Mouse (Mus musculus): ENCODE results near the gene 4930415O20Rik. TPM values are rescaled to one million over a fixed set of nuclear protein-coding genes. Genes with fewer than 3 reads are reported as not detected.

4930415O20Rik gene
- polyA plus RNA-seq (2014; fragmentation: Nextera tagmentation; extraction: Ambion mirVana): 0.58 TPM in 1 of 2 replicates, not detected in the other

- no peaks in the 10 kb centered on the region for H3K9me3 ChIP-seq (ENCODE audit: control insufficient read depth, low read length)
- H3K27me3 ChIP-seq (ENCODE audit: control insufficient read depth, insufficient read depth, low read length): no peaks in the 10 kb centered on the region
- ATAC-seq (ENCODE audit: low FRiP score, low TSS enrichment) (no peak), DNase-seq (no peak)
- H3K4me1 ChIP-seq (ENCODE audit: control insufficient read depth, insufficient read depth, low read length): peaks cover 16% of the 10 kb centered on the region
- H3K27ac ChIP-seq (replicated peaks; ENCODE audit: low read depth, low read length): no peak within 1 kb of the TSS
- H3K4me3 ChIP-seq (replicated peaks; ENCODE audit: low read depth, low read length): no peak within 1 kb of the TSS
- H3K36me3 ChIP-seq (ENCODE audit: control insufficient read depth, insufficient read depth, low read length): no peaks in the 10 kb centered on the region
- H3K9ac ChIP-seq (replicated peaks; ENCODE audit: low read length): no peak within 1 kb of the TSS
- no peak within 1 kb of the TSS for H3K4me2 ChIP-seq (ENCODE audit: low read length)
- WGBS: 87% methylated on average over 10 of the region's 10 CpGs
Observed at GRCm38 (mm10) chr15:98570873-98571538, at the start of gene 4930415O20Rik, which contains the start of gene Ccnt1. Gene 4930415O20Rik, plus strand, starts transcription at chr15:98571004. Gene Ccnt1, minus strand, starts transcription at chr15:98570923.

- DNase-seq (no peak), ATAC-seq (ENCODE audit: low FRiP score, low TSS enrichment) (no peak)
- H3K4me2 ChIP-seq (ENCODE audit: low read length): no peak overlapping the region
- H3K27me3 ChIP-seq (ENCODE audit: control insufficient read depth, insufficient read depth, low read length): no peaks in the 10 kb centered on the region
- 96% methylated on average over 3 of the region's 3 CpGs for WGBS
- no peak overlapping the region for H3K27ac ChIP-seq (replicated peaks; ENCODE audit: low read depth, low read length)
- H3K4me3 ChIP-seq (replicated peaks; ENCODE audit: low read depth, low read length): no peak overlapping the region
- no peaks in the 10 kb centered on the region for H3K4me1 ChIP-seq (ENCODE audit: control insufficient read depth, insufficient read depth, low read length)
- no peaks in the 10 kb centered on the region for H3K9me3 ChIP-seq (ENCODE audit: control insufficient read depth, low read length)
- peaks cover 76% of the 10 kb centered on the region for H3K36me3 ChIP-seq (ENCODE audit: control insufficient read depth, insufficient read depth, low read length)
- H3K9ac ChIP-seq (replicated peaks; ENCODE audit: low read length): no peak overlapping the region
Observed at GRCm38 (mm10) chr15:98521245-98521644, 49.6 kb upstream of the 4930415O20Rik start.

- DNase-seq (no peak), ATAC-seq (ENCODE audit: low FRiP score, low TSS enrichment) (no peak)
- Histone ChIP-seq H3K27me3 (ENCODE audit: control insufficient read depth, insufficient read depth, low read length) (no peaks in the 10 kb centered on the region), H3K4me2 (ENCODE audit: low read length) (no peak overlapping the region), H3K9me3 (ENCODE audit: control insufficient read depth, low read length) (no peaks in the 10 kb centered on the region), H3K36me3 (ENCODE audit: control insufficient read depth, insufficient read depth, low read length) (peaks cover 96% of the 10 kb centered on the region), H3K4me3 (replicated peaks; ENCODE audit: low read depth, low read length) (no peak overlapping the region), H3K4me1 (ENCODE audit: control insufficient read depth, insufficient read depth, low read length) (no peaks in the 10 kb centered on the region), H3K9ac (replicated peaks; ENCODE audit: low read length) (no peak overlapping the region), H3K27ac (replicated peaks; ENCODE audit: low read depth, low read length) (no peak overlapping the region)
- 74% methylated on average over 5 of the region's 5 CpGs for WGBS
Observed at GRCm38 (mm10) chr15:98526057-98526456, 44.7 kb upstream of the 4930415O20Rik start.

GRCm38 (mm10) chr15:98527056-98527771, 43.6 kb upstream of the 4930415O20Rik start:
- H3K27me3 ChIP-seq (ENCODE audit: control insufficient read depth, insufficient read depth, low read length): no peaks in the 10 kb centered on the region
- WGBS: 91% methylated on average over 5 of the region's 5 CpGs
- H3K27ac ChIP-seq (replicated peaks; ENCODE audit: low read depth, low read length): no peak overlapping the region
- peaks cover 91% of the 10 kb centered on the region for H3K36me3 ChIP-seq (ENCODE audit: control insufficient read depth, insufficient read depth, low read length)
- no peak overlapping the region for H3K9ac ChIP-seq (replicated peaks; ENCODE audit: low read length)
- H3K4me3 ChIP-seq (replicated peaks; ENCODE audit: low read depth, low read length): no peak overlapping the region
- H3K9me3 ChIP-seq (ENCODE audit: control insufficient read depth, low read length): no peaks in the 10 kb centered on the region
- H3K4me2 ChIP-seq (ENCODE audit: low read length): no peak overlapping the region
- H3K4me1 ChIP-seq (ENCODE audit: control insufficient read depth, insufficient read depth, low read length): peaks cover 2% of the 10 kb centered on the region
- no peak for ATAC-seq (ENCODE audit: low FRiP score, low TSS enrichment)
- DNase-seq: no peak

- no peak overlapping the region for H3K4me3 ChIP-seq (replicated peaks; ENCODE audit: low read depth, low read length)
- H3K4me1 ChIP-seq (ENCODE audit: control insufficient read depth, insufficient read depth, low read length): peaks cover 10% of the 10 kb centered on the region
- no peak overlapping the region for H3K9ac ChIP-seq (replicated peaks; ENCODE audit: low read length)
- no peak for DNase-seq
- 84% methylated on average over 5 of the region's 5 CpGs for WGBS
- no peak for ATAC-seq (ENCODE audit: low FRiP score, low TSS enrichment)
- no peaks in the 10 kb centered on the region for H3K27me3 ChIP-seq (ENCODE audit: control insufficient read depth, insufficient read depth, low read length)
- H3K36me3 ChIP-seq (ENCODE audit: control insufficient read depth, insufficient read depth, low read length): peaks cover 82% of the 10 kb centered on the region
- H3K4me2 ChIP-seq (ENCODE audit: low read length): no peak overlapping the region
- no peak overlapping the region for H3K27ac ChIP-seq (replicated peaks; ENCODE audit: low read depth, low read length)
- no peaks in the 10 kb centered on the region for H3K9me3 ChIP-seq (ENCODE audit: control insufficient read depth, low read length)
Observed at GRCm38 (mm10) chr15:98528066-98528563, 42.7 kb upstream of the 4930415O20Rik start.

- Histone ChIP-seq H3K27me3 (ENCODE audit: control insufficient read depth, insufficient read depth, low read length) (no peaks in the 10 kb centered on the region), H3K4me3 (replicated peaks; ENCODE audit: low read depth, low read length) (peak overlapping the region; percentile 80), H3K4me2 (ENCODE audit: low read length) (peak overlapping the region; percentile 90), H3K27ac (replicated peaks; ENCODE audit: low read depth, low read length) (no peak overlapping the region), H3K36me3 (ENCODE audit: control insufficient read depth, insufficient read depth, low read length) (peaks cover 46% of the 10 kb centered on the region), H3K9me3 (ENCODE audit: control insufficient read depth, low read length) (no peaks in the 10 kb centered on the region), H3K9ac (replicated peaks; ENCODE audit: low read length) (peak overlapping the region; percentile 97; the same call in 1 of the 2 replicates), H3K4me1 (ENCODE audit: control insufficient read depth, insufficient read depth, low read length) (peaks cover 10% of the 10 kb centered on the region)
- WGBS: 42% methylated on average over 5 of the region's 5 CpGs
- DNase-seq (no peak), ATAC-seq (ENCODE audit: low FRiP score, low TSS enrichment) (no peak)
Observed at GRCm38 (mm10) chr15:98532281-98532680, 38.5 kb upstream of the 4930415O20Rik start.

- Histone ChIP-seq H3K4me2 (ENCODE audit: low read length) (peak overlapping the region; percentile 90), H3K27me3 (ENCODE audit: control insufficient read depth, insufficient read depth, low read length) (no peaks in the 10 kb centered on the region), H3K9me3 (ENCODE audit: control insufficient read depth, low read length) (no peaks in the 10 kb centered on the region), H3K9ac (replicated peaks; ENCODE audit: low read length) (peak overlapping the region; percentile 97), H3K4me3 (replicated peaks; ENCODE audit: low read depth, low read length) (peak overlapping the region; percentile 80), H3K4me1 (ENCODE audit: control insufficient read depth, insufficient read depth, low read length) (peaks cover 10% of the 10 kb centered on the region), H3K36me3 (ENCODE audit: control insufficient read depth, insufficient read depth, low read length) (peaks cover 39% of the 10 kb centered on the region), H3K27ac (replicated peaks; ENCODE audit: low read depth, low read length) (peak overlapping the region; percentile 99; the same call in 1 of the 2 replicates)
- DNase-seq (peak; percentile 14), ATAC-seq (ENCODE audit: low FRiP score, low TSS enrichment) (no peak)
- WGBS: under 1% methylated on average over 18 of the region's 18 CpGs
Observed at GRCm38 (mm10) chr15:98533035-98533531, 37.7 kb upstream of the 4930415O20Rik start.

- Histone ChIP-seq H3K4me2 (ENCODE audit: low read length) (peak within 1 kb of the TSS; percentile 90), H3K9ac (replicated peaks; ENCODE audit: low read length) (peak within 1 kb of the TSS; percentile 97), H3K27ac (replicated peaks; ENCODE audit: low read depth, low read length) (peak within 1 kb of the TSS; percentile 99), H3K9me3 (ENCODE audit: control insufficient read depth, low read length) (no peaks in the 10 kb centered on the region), H3K4me1 (ENCODE audit: control insufficient read depth, insufficient read depth, low read length) (peaks cover 10% of the 10 kb centered on the region), H3K36me3 (ENCODE audit: control insufficient read depth, insufficient read depth, low read length) (peaks cover 35% of the 10 kb centered on the region), H3K4me3 (replicated peaks; ENCODE audit: low read depth, low read length) (peak within 1 kb of the TSS; percentile 80), H3K27me3 (ENCODE audit: control insufficient read depth, insufficient read depth, low read length) (no peaks in the 10 kb centered on the region)
- WGBS: under 1% methylated on average over 69 of the region's 70 CpGs
- ATAC-seq (ENCODE audit: low FRiP score, low TSS enrichment) (peak; percentile 100), DNase-seq (peak; percentile 98)
Observed at GRCm38 (mm10) chr15:98533881-98534627, 36.8 kb upstream of the 4930415O20Rik start, which contains the start of gene Kansl2. Gene Kansl2, minus strand, starts transcription at chr15:98534264.

Measured in midbrain, embryonic 14.5 days (tissue).